Mouse (Mus musculus): ENCODE results near the gene Fancc.
A peak's percentile ranks its signal among the peaks of the same experiment; 100 is the strongest.
"Not testable (repeated sequence)": the region's sequence is repeated elsewhere in the genome, so short reads cannot be mapped to it uniquely, and the experiment has no call there.

Fancc gene

GRCm38 (mm10) chr13:63515542-63515941, 18.5 kb upstream of the Fancc start:
- DNase-seq (ENCODE audit: low spot score) = no peak

DNA sequence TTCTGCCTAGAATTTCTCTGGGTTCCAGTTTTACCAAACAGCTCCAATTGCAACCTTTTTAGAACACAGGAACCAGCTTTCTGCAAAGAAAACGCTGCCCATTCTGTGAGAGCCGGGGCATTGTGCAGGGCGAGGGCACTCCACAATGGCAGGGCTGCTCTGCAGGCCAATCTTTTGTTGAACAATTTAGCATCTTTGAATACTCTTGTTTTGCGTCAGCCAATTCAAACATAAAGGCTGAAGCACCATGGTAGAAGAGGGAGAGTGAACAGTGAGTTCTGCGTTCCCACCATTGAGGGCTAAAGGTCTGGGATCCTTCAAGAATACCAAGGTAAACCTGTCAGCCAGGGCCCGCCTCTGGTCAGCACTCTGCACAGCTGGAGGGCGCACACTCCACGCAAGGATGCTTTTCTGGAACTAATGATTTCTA, 17.9 kb upstream of the Fancc start:
- DNase-seq (ENCODE audit: low spot score) = no peak

DNA sequence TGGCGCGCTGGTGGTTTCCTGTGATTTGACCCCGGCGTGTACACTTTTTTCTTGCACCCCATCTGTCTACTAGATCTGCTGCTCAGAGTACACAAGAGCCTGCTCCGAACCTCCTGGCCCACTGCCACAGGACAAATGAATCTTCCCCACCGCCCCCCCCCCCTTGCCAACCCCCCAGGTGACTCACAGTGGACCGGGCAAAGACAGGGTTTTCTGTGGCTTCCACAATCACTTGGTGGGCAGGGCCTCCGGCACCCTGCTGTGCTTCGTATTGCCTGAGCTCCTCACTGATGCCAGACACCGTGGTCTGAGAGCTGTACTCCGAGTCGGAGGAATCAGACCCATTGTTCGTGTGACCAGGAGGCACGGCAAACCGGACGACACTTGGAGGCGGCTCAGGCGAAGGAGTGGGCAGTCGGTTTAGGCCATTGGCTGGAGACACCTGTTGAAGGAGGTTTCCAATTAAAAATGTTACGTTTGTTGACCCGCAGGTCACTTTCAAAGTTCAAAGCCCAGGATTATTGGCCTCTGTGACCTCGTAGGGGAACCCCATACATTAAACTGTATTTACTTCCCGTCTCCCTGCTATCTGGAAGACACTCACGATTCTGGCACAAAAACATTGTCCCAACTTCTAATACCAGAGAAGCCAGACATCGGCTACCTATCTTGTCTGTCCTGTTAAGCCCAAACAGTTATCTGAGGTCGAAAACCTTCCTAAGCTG, 16.5 kb upstream of the Fancc start:
- DNase-seq (ENCODE audit: low spot score) = no peak

- DNase-seq (ENCODE audit: low spot score) = no peak
These were observed 15.3 kb upstream of the Fancc start for GRCm38 (mm10) chr13:63512411-63512810.

DNA sequence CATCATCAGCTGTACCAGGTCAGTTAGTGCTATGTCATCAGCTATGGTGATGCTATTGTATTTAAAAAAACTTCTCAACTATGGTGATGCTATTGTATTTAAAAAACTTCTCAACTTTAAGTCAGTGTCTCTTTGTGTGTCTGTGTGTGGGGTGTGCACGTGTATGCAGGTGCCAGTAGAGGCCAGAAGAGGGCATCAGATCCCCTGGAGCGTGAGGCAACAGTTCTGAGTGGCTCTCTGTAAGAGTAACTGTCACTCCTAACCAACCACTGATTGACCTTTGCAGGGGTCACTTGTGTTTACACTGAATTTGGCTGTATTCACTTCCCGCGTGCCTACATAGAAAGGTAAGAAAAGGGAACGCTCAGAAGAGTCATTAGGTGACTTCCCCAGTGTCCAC, 10.7 kb upstream of the Fancc start:
- no peak for DNase-seq (ENCODE audit: low spot score)

DNA sequence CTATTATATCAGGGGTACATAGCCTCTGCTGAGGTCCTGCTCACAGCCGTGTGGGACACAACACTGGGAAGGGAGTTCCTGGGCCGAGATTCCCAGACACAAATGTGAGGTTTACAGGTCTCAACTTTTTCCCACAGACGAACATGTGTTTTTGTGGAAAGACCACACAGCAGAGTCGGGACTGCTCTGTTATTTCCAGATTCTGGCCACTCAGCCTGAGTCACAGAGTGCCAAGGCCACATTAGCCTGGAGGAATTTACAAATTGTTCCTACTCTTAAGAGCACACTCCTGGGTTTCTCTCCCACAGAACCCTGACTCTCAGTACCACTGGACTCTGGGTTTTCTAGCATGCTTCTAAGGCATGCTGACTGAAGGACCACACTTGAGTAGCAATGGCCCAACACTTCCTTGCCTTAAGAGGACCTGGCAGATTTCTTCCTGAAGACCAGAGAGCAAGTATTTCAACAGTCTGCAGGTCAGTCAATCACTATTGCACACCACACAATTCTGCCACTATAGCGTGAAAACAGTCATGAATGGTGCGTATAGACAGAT, 10.0 kb upstream of the Fancc start:
- DNase-seq (ENCODE audit: low spot score) = no peak

DNA sequence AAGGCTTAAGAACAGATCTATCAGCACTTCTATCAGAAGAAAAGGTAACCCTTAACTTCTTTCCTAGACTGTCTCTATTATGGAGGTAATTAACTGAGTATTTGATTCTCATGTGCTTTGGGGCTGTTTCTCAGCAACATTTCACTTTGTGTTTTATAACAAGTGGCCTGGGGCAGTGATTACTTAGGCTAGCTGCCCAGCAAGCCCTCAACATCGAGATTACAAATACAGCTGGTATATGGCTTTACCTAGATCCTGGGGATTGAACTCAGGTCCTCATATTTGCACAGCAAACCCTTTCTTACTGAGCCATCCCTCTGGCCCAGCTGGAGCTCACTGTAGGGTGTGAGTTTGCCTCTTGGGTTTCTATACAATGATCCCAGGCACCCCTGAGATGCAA, 9.3 kb upstream of the Fancc start:
- DNase-seq (ENCODE audit: low spot score) = no peak

DNA sequence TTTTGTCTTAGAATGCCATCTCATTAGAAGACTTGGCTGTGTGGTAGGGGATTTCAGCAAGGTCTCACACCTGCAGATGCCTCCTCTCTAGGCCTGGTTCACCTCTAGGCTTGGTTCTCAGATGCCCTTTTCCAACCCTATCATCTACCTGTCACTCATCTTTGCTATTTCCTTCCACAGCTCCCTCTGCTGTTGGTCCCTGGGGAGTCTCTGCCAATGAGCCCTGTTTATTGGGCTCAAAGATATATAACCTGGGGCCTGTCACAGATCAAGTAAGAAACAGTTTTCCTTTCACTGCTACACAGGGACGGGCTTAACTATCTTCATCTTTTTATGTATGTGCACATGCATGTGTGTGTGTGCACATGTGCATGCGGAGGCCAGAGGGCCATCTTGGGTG, 5.3 kb upstream of the Fancc start:
- DNase-seq (ENCODE audit: low spot score) = no peak

- DNase-seq (ENCODE audit: low spot score) = no peak
These were observed 2.4 kb upstream of the Fancc start for GRCm38 (mm10) chr13:63499489-63499888.

GRCm38 (mm10) chr13:63487707-63488042, 9.4 kb downstream of the Fancc start:
- no peak for DNase-seq (ENCODE audit: low spot score)

GRCm38 (mm10) chr13:63486791-63487706, 10.0 kb downstream of the Fancc start:
- no peak for DNase-seq (ENCODE audit: low spot score)

DNA sequence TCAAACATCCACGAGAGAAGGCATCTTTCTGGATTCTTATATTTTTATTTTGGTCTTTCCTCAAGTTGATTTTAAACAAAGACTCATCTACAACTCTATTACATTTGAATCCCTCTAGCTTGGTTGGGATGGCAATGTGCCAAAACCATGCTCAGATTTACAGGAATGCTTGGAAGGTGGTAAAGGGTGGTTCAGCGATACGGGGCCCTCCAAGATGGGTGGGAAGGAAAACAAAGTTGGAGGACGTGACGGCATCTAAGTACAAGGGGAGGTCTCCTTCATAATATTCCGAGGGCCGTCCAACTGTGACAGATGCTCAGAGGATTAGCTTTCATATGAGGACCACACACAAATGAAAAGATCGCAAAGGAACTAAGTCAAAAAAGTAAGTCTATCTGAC, 21.7 kb downstream of the Fancc start:
- no peak for DNase-seq (ENCODE audit: low spot score)

GRCm38 (mm10) chr13:63452898-63453297, 44.2 kb downstream of the Fancc start:
- DNase-seq (ENCODE audit: low spot score) = no peak

GRCm38 (mm10) chr13:63451140-63451539, 45.9 kb downstream of the Fancc start:
- no peak for DNase-seq (ENCODE audit: low spot score)

- no peak for DNase-seq (ENCODE audit: low spot score)
These were observed 51.7 kb downstream of the Fancc start for GRCm38 (mm10) chr13:63445419-63445818.

DNA sequence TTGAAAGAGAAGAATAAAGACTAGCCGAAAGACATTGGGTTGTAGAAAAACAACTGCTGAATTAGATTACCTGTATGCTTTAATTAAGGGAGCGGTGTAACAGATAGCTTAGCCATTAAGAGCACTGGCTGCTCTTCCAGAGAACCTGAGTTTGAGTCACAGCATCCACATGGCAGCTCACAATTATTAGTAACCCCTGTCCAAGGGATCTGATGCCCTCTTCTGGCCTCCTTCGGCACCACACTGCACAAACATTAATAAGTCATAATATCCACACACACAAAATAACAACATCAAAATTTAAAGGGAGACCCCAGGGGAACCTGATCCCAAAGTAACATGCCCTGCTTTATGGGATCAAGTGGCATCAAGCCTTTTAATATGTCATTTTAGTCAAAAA, 64.3 kb downstream of the Fancc start:
- DNase-seq (ENCODE audit: low spot score) = no peak

GRCm38 (mm10) chr13:63431857-63432191, 65.3 kb downstream of the Fancc start:
- DNase-seq (ENCODE audit: low spot score) = no peak

GRCm38 (mm10) chr13:63431030-63431856, 65.8 kb downstream of the Fancc start:
- peak; percentile 83 for DNase-seq (ENCODE audit: low spot score)

DNA sequence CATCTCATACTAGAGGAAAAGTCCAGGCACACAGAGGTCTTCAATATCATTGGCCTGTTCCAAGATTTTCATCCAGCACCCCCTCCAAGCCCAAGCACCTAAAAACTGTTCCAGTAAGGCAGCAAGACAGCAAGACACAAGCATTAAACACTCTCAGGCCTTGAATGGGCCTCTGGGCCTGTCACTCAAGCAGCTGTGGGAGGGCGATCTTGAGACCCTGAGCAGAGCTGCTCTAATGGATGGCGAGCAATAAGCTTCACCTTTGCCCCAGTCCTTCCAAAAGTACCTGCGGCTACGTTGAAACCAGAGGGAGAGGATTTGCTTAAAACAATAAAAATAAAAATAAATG, 66.4 kb downstream of the Fancc start:
- no peak for DNase-seq (ENCODE audit: low spot score)

GRCm38 (mm10) chr13:63430206-63430605, 66.9 kb downstream of the Fancc start:
- no peak for DNase-seq (ENCODE audit: low spot score)

GRCm38 (mm10) chr13:63428211-63428610, 68.9 kb downstream of the Fancc start:
- DNase-seq (ENCODE audit: low spot score) = not testable (repeated sequence)

GRCm38 (mm10) chr13:63423060-63423459, 74.0 kb downstream of the Fancc start:
- DNase-seq (ENCODE audit: low spot score) = no peak
